ENCODE assay signal across 10 mouse cellular contexts in the genomic region with DNA sequence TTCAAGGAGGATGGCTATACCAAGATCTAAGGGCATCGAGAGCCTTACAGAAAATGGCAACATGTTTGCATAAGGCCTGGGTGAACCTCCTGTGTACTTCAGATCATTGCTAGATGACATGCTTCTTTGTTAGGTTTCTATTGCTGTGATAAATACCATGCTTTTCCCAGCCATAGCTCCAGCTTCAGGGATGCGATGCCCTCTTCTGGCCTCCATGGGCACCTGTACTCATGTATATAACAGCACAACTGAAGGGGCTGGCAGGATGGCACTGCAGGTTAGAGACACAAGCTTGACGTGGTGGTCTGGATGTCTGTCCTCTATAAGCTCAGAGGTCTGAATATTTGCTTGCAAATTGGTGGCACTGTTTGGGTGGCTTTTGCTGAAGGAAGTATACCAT. TPM values are rescaled to one million over a fixed set of nuclear protein-coding genes. Genes with fewer than 3 reads are reported as not detected.
DNase-seq lines count a peak whose midpoint lies in the region; ATAC-seq and TF ChIP-seq lines count a peak whose summit lies in the region.
"Had no signal": no experiment of that assay in that cellular context is flagged by ENCODE, and none has a peak within 500 bp of the region (broad histone marks: within the 10 kb centered on the region; RNA-seq: fewer than 3 reads in every experiment).

No protein-coding gene starts in this region.

- DNase-seq in adrenal gland, postnatal 14 days, result peak; percentile 43
- DNase-seq in adrenal gland, adult 18-20 months (ENCODE audit: low spot score in 2 of 2), result no peak
- peak; percentile 55 for DNase-seq in lung, embryonic 14.5 days
- no peak for DNase-seq in lung, adult 18-20 months
- peak; percentile 26 for DNase-seq in embryonic facial prominence, embryonic 14.5 days (ENCODE audit: low spot score)
- peak; percentile 51 for DNase-seq in kidney, postnatal 0 days (ENCODE audit: low spot score)
- peak; percentile 40 for DNase-seq in thymus, postnatal 14 days
- DNase-seq in right cerebral cortex, adult 18-20 months, result no peak

- H3K4me1 ChIP-seq in lung, embryonic 14.5 days (ENCODE audit: insufficient read depth), result no peaks in the 10 kb centered on the region
- H3K4me1 ChIP-seq in embryonic facial prominence, embryonic 14.5 days (ENCODE audit: control insufficient read depth, insufficient read depth, low read length), result no peaks in the 10 kb centered on the region
- H3K4me1 ChIP-seq in kidney, postnatal 0 days (replicated peaks; ENCODE audit: insufficient read depth, low read length), result no peaks in the 10 kb centered on the region

- H3K4me2 ChIP-seq in lung, embryonic 14.5 days, result no peak overlapping the region
- no peak overlapping the region for H3K4me2 ChIP-seq in embryonic facial prominence, embryonic 14.5 days (ENCODE audit: low read depth, low read length)
- H3K4me2 ChIP-seq in kidney, postnatal 0 days (ENCODE audit: low read length), result no peak overlapping the region

- H3K9me3 ChIP-seq in lung, embryonic 14.5 days (ENCODE audit: low read depth, low read length), result no peaks in the 10 kb centered on the region
- H3K9me3 ChIP-seq in embryonic facial prominence, embryonic 14.5 days (ENCODE audit: control insufficient read depth, low read length), result no peaks in the 10 kb centered on the region
- no peaks in the 10 kb centered on the region for H3K9me3 ChIP-seq in kidney, postnatal 0 days (replicated peaks; ENCODE audit: low read length)

- H3K27me3 ChIP-seq in lung, embryonic 14.5 days (ENCODE audit: insufficient read depth, low read length), result no peaks in the 10 kb centered on the region
- no peaks in the 10 kb centered on the region for H3K27me3 ChIP-seq in embryonic facial prominence, embryonic 14.5 days (replicated peaks; ENCODE audit: control insufficient read depth, insufficient read depth, low read length)
- H3K27me3 ChIP-seq in kidney, postnatal 0 days (ENCODE audit: insufficient read depth, low read length), result no peaks in the 10 kb centered on the region

- H3K36me3 ChIP-seq in lung, embryonic 14.5 days (ENCODE audit: insufficient read depth), result no peaks in the 10 kb centered on the region
- no peaks in the 10 kb centered on the region for H3K36me3 ChIP-seq in embryonic facial prominence, embryonic 14.5 days (ENCODE audit: control insufficient read depth, insufficient read depth, low read length)
- no peaks in the 10 kb centered on the region for H3K36me3 ChIP-seq in kidney, postnatal 0 days (ENCODE audit: insufficient read depth, low read length)

- H3K27ac ChIP-seq in lung, embryonic 14.5 days (ENCODE audit: low read depth), result no peak overlapping the region
- H3K27ac ChIP-seq in embryonic facial prominence, embryonic 14.5 days (replicated peaks; ENCODE audit: low read depth, low read length), result no peak overlapping the region
- H3K27ac ChIP-seq in kidney, postnatal 0 days, result no peak overlapping the region
- H3K27ac ChIP-seq: macrophage had no signal

- no peak overlapping the region for H3K4me3 ChIP-seq in lung, embryonic 14.5 days (ENCODE audit: low read depth, low read length)
- no peak overlapping the region for H3K4me3 ChIP-seq in embryonic facial prominence, embryonic 14.5 days (ENCODE audit: low read depth, low read length)
- H3K4me3 ChIP-seq in kidney, postnatal 0 days (replicated peaks; ENCODE audit: low read depth, low read length), result no peak overlapping the region

- 45% methylated on average over 3 of the region's 3 CpGs for WGBS in lung, embryonic 14.5 days
- WGBS in embryonic facial prominence, embryonic 14.5 days, result 61% methylated on average over 3 of the region's 3 CpGs
- 55% methylated on average over 3 of the region's 3 CpGs for WGBS in kidney, postnatal 0 days

- H3K9ac ChIP-seq in lung, embryonic 14.5 days, result no peak overlapping the region
- H3K9ac ChIP-seq in embryonic facial prominence, embryonic 14.5 days (ENCODE audit: low read depth, low read length), result no peak overlapping the region
- H3K9ac ChIP-seq in kidney, postnatal 0 days (ENCODE audit: low read depth, low read length), result no peak overlapping the region

- TF ChIP-seq CTCF in lung, embryonic 14.5 days (IDR thresholded peaks at IDR 0.05; ENCODE audit: low read depth), result peak; percentile 68
- peak; percentile 73 for TF ChIP-seq CTCF in kidney, postnatal 0 days (IDR thresholded peaks at IDR 0.05; ENCODE audit: low read depth)

- ATAC-seq in lung, embryonic 14.5 days (ENCODE audit: insufficient read depth), result no peak; the same call in 1 of the 2 replicates
- ATAC-seq in embryonic facial prominence, embryonic 14.5 days (ENCODE audit: low read depth), result no peak
- 0 out of 2 replicates have a peak, but pooled peaks have one; percentile 43 for ATAC-seq in kidney, postnatal 0 days (replicated peaks; ENCODE audit: low FRiP score, low read depth)

RNA-seq across cellular contexts. Expression of a gene that starts 14.0 kb away (rescaled TPM):
- total RNA-seq in adrenal gland, postnatal 14 days (2021), result not detected in 2 replicates
- total RNA-seq in adrenal gland, adult 18-20 months (2021), result not detected
- polyA plus RNA-seq in lung, embryonic 14.5 days (2014; fragmentation: Nextera tagmentation; extraction: Ambion mirVana), result not detected in 2 replicates
- polyA plus RNA-seq in embryonic facial prominence, embryonic 14.5 days (2014; fragmentation: Nextera tagmentation; extraction: Ambion mirVana), result not detected in 2 replicates
- polyA plus RNA-seq in kidney, postnatal 0 days (2015; fragmentation: Nextera tagmentation; extraction: Ambion mirVana), result not detected in 2 replicates
- polyA plus RNA-seq: heart, embryonic 14.5 days; macrophage had no signal

RNA-seq across cellular contexts. Expression of a gene that starts 19.5 kb away (rescaled TPM):
- 0.85 and 1.9 TPM in 2 replicates for total RNA-seq in adrenal gland, postnatal 14 days (2021)
- under 1 TPM; 0.83 TPM for total RNA-seq in adrenal gland, adult 18-20 months (2021)
- polyA plus RNA-seq in lung, embryonic 14.5 days (2014; fragmentation: Nextera tagmentation; extraction: Ambion mirVana), result 1.5 and 1.9 TPM in 2 replicates
- polyA plus RNA-seq in embryonic facial prominence, embryonic 14.5 days (2014; fragmentation: Nextera tagmentation; extraction: Ambion mirVana), result 2.5 and 3.1 TPM in 2 replicates
- 0.38 and 0.40 TPM in 2 replicates for polyA plus RNA-seq in kidney, postnatal 0 days (2015; fragmentation: Nextera tagmentation; extraction: Ambion mirVana)
- polyA plus RNA-seq: macrophage had no signal

RNA-seq across cellular contexts. Expression of a gene that starts 50.0 kb away (rescaled TPM):
- total RNA-seq in adrenal gland, postnatal 14 days (2021), result 7.7 and 9.2 TPM in 2 replicates
- total RNA-seq in adrenal gland, adult 18-20 months (2021), result 10 to 100 TPM; 11.8 to 17.2 TPM
- polyA plus RNA-seq in lung, embryonic 14.5 days (2014; fragmentation: Nextera tagmentation; extraction: Ambion mirVana), result 0.36 and 0.65 TPM in 2 replicates
- 1.9 and 2.5 TPM in 2 replicates for polyA plus RNA-seq in embryonic facial prominence, embryonic 14.5 days (2014; fragmentation: Nextera tagmentation; extraction: Ambion mirVana)
- 0.11 and 0.22 TPM in 2 replicates for polyA plus RNA-seq in kidney, postnatal 0 days (2015; fragmentation: Nextera tagmentation; extraction: Ambion mirVana)
- polyA plus RNA-seq: macrophage had no signal

Comparison
In these comparisons a context has a peak if more than half of its experiments do, and no peak if none do; other contexts are left out.
1. DNase-seq: peak in adrenal gland, postnatal 14 days (single experiment), lung, embryonic 14.5 days (single experiment), embryonic facial prominence, embryonic 14.5 days (single experiment), kidney, postnatal 0 days (single experiment) and thymus, postnatal 14 days (single experiment); none in adrenal gland, adult 18-20 months (0 of 2), lung, adult 18-20 months (0 of 2) and right cerebral cortex, adult 18-20 months (single experiment).